Mouse (Mus musculus) heart, embryonic 16.5 days (tissue): Measurements from ENCODE around the gene Rpl7a. TPM values are rescaled to one million over a fixed set of nuclear protein-coding genes. Genes with fewer than 3 reads are reported as not detected.

Experiments used
- ATAC-seq: fragments of 200-750 bp; cut with Nextera tagmentation; replicated peaks from 2 replicates; pipeline ENCODE4 v1.8.0; 2017; ENCODE audit warnings: moderate number of reproducible peaks; ENCODE audit not compliant: insufficient read depth, low FRiP score; ENCODE audit errors: extremely low read depth
- H3K27ac ChIP-seq: fragments of 300-500 bp; sonication (generic); 2 replicates; pipeline ENCODE4 v1.5.1; 2014; ENCODE audit warnings: mild to moderate bottlenecking, low read length, control low read depth, moderate library complexity
- H3K27me3 ChIP-seq: fragments of 300-500 bp; sonication (generic); 2 replicates; pipeline ENCODE4 v1.6.1; 2014; ENCODE audit warnings: low read length, mixed read lengths; ENCODE audit not compliant: control insufficient read depth, insufficient read depth
- H3K36me3 ChIP-seq: fragments of 300-500 bp; sonication (generic); 2 replicates; pipeline ENCODE4 v1.6.1; 2014; ENCODE audit not compliant: control insufficient read depth, insufficient read depth
- H3K4me1 ChIP-seq: fragments of 300-500 bp; sonication (generic); 2 replicates; pipeline ENCODE4 v1.6.1; 2014; ENCODE audit warnings: low read length, mixed read lengths; ENCODE audit not compliant: control insufficient read depth, insufficient read depth
- H3K4me2 ChIP-seq: fragments of 300-500 bp; sonication (generic); 2 replicates; pipeline ENCODE4 v1.6.1; 2014; ENCODE audit warnings: low read depth, mild to moderate bottlenecking, control low read depth, low read length
- H3K4me3 ChIP-seq: fragments of 300-500 bp; sonication (generic); 2 replicates; pipeline ENCODE4 v1.5.1; 2014; ENCODE audit warnings: mild to moderate bottlenecking, control low read depth, low read length
- H3K9ac ChIP-seq: fragments of 300-500 bp; sonication (generic); 2 replicates; pipeline ENCODE4 v1.6.1; 2014; ENCODE audit warnings: low read length, control low read depth
- H3K9me3 ChIP-seq: fragments of 300-500 bp; sonication (generic); replicated peaks from 2 replicates; pipeline ENCODE4 v1.6.1; 2016; ENCODE audit warnings: low read length; ENCODE audit not compliant: control insufficient read depth
- WGBS: fragments of 180-500 bp; shearing (Covaris S2); extraction: QIAGEN DNeasy Blood & Tissue Kit; methylation state at CpG from one replicate; pipeline ENCODE4 v1.1.7; 2014; 5-methylcytosine and 5-hydroxymethylcytosine counted together
- polyA plus RNA-seq: library from polyadenylated mRNA; unstranded; fragments of >200 nt; fragmentation: Nextera tagmentation; extraction: Ambion mirVana; gene quantifications from 2 replicates; pipeline ENCODE4 v1.2.1, GENCODE M21; 2015

The Rpl7a gene
- polyA plus RNA-seq, 1 experiment from 2014 or later = 287 TPM

GRCm38 (mm10) chr2:26960756-26961155 lies 50.2 kb downstream of the Rpl7a start:
- 74% methylated on average over 4 of the region's 4 CpGs for WGBS
- Histone ChIP-seq H3K4me2 (no peak overlapping the region), H3K36me3 (peaks cover 39% of the 10 kb centered on the region), H3K4me1 (peaks cover 17% of the 10 kb centered on the region), H3K27me3 (no peaks in the 10 kb centered on the region), H3K9me3 (no peaks in the 10 kb centered on the region), H3K27ac (no peak overlapping the region), H3K4me3 (no peak overlapping the region), H3K9ac (no peak overlapping the region)
- ATAC-seq = no peak

Other genes with a start within 250 kb of the Rpl7a start
- not detected in 2 replicates for gene Lcn4, start 239.5 kb upstream of the Rpl7a start, polyA plus RNA-seq
- 0.11 TPM in 1 of 2 replicates, not detected in the other for gene Abo, start 45.8 kb upstream of the Rpl7a start, polyA plus RNA-seq
- 15.1 and 16.0 TPM in 2 replicates for gene Surf6, start 7.9 kb upstream of the Rpl7a start, polyA plus RNA-seq
- 43.7 and 45.4 TPM in 2 replicates for gene Med22, start 87 bp upstream of the Rpl7a start, polyA plus RNA-seq
- gene Surf2, start 5.6 kb downstream of the Rpl7a start, polyA plus RNA-seq = 36.2 and 38.1 TPM in 2 replicates
- 46.8 and 47.6 TPM in 2 replicates for gene Surf1, start 5.8 kb downstream of the Rpl7a start, polyA plus RNA-seq
- gene Surf4, start 23.2 kb downstream of the Rpl7a start, polyA plus RNA-seq = 160 and 177 TPM in 2 replicates
- 0.26 and 0.38 TPM in 2 replicates for gene Stkld1, start 23.3 kb downstream of the Rpl7a start, polyA plus RNA-seq
- 26.5 and 31.3 TPM in 2 replicates for gene Rexo4, start 53.6 kb downstream of the Rpl7a start, polyA plus RNA-seq
- gene Adamts13, start 62.7 kb downstream of the Rpl7a start, polyA plus RNA-seq = not detected in 2 replicates
- 41.4 and 44.2 TPM in 2 replicates for gene Cacfd1, start 99.2 kb downstream of the Rpl7a start, polyA plus RNA-seq
- gene Slc2a6, start 117.2 kb downstream of the Rpl7a start, polyA plus RNA-seq = 0.64 and 0.65 TPM in 2 replicates
- 0.84 and 1.1 TPM in 2 replicates for gene Mymk, start 161.4 kb downstream of the Rpl7a start, polyA plus RNA-seq
- gene Adamtsl2, start 168.6 kb downstream of the Rpl7a start, polyA plus RNA-seq = 12.4 and 14.8 TPM in 2 replicates
- gene Fam163b, start 231.7 kb downstream of the Rpl7a start, polyA plus RNA-seq = 0.70 and 0.91 TPM in 2 replicates